Mouse (Mus musculus) heart, postnatal 36 days (tissue): ENCODE data around the gene Gm20737. TPM values are rescaled to one million over a fixed set of nuclear protein-coding genes. Genes with fewer than 3 reads are reported as not detected.
"Not testable (repeated sequence)": the region's sequence is repeated elsewhere in the genome, so short reads cannot be mapped to it uniquely, and the experiment has no call there.

ENCODE experiments used
- DNase-seq, 2 experiments: peaks; one replicate each; pipeline ENCODE4 v3.0.0; 2021 to 2022
- intact Hi-C: fragments of 180-260 bp; cut with DNase I; formaldehyde crosslinking; loops from one replicate; pipeline ENCODE4 v1.15.1; 2025
- total RNA-seq, 2 experiments: library from RNA; stranded (reverse); gene quantifications; 2 replicates each; pipeline ENCODE4 v1.2.3; 2021

Gm20737 gene
- total RNA-seq = not detected

GRCm38 (mm10) chrY:10535942-10536341, at the start of gene Gm20737:
Gm20737 (minus strand) TSS chrY:10536042.
- intact Hi-C loops, DNase-seq: not testable (repeated sequence)

GRCm38 (mm10) chrY:10553153-10553552, 17.3 kb upstream of the Gm20737 start, which contains the start of gene Gm21775:
Gm21775 (plus strand) TSS chrY:10553453.
- DNase-seq, intact Hi-C loops: not testable (repeated sequence)

Other genes starting within 250 kb of the Gm20737 start
- not detected for gene Gm20834, start 211.5 kb downstream of the Gm20737 start, total RNA-seq
- gene Gm28510, start 123.3 kb downstream of the Gm20737 start, total RNA-seq = not detected
- gene Gm21775, start 17.4 kb upstream of the Gm20737 start, total RNA-seq = not detected
- gene Gm21900, start 80.3 kb upstream of the Gm20737 start, total RNA-seq = not detected
- not detected for gene Gm20777, start 216.4 kb upstream of the Gm20737 start, total RNA-seq